Mouse (Mus musculus): ENCODE measurements at regions not wholly inside any gene's neighbourhood (a gene's known extent, or its start where the extent isn't known, plus 50 kb on each side); places are given as distances from the start of the nearest gene placed in this dataset.

GRCm38 (mm10) chr12:45977691-45978414 lies 840.9 kb downstream of the Nova1 start:
- Histone ChIP-seq H3K4me2 (replicated peaks; ENCODE audit: low read depth, low read length) (no peak overlapping the region), H3K4me1 (ENCODE audit: insufficient read depth, low read depth, low read length) (no peaks in the 10 kb centered on the region), H3K27ac (ENCODE audit: low read length) (no peak overlapping the region), H3K9ac (replicated peaks; ENCODE audit: low read depth) (no peak overlapping the region), H3K9me3 (ENCODE audit: low read length) (no peaks in the 10 kb centered on the region), H3K27me3 (replicated peaks; ENCODE audit: insufficient read depth, low read length) (no peaks in the 10 kb centered on the region), H3K36me3 (ENCODE audit: insufficient read depth, low read length) (no peaks in the 10 kb centered on the region), H3K4me3 (ENCODE audit: low read depth, low read length) (no peak overlapping the region)
- no peak for DNase-seq (ENCODE audit: low spot score)
- ATAC-seq: no peak
- TF ChIP-seq CTCF (IDR thresholded peaks at IDR 0.05) (no peak), EP300 (IDR thresholded peaks at IDR 0.05) (no peak)

GRCm38 (mm10) chr12:45975780-45976179 lies 842.9 kb downstream of the Nova1 start:
- H3K4me2 ChIP-seq (replicated peaks; ENCODE audit: low read depth, low read length): no peak overlapping the region
- H3K9me3 ChIP-seq (ENCODE audit: low read length): no peaks in the 10 kb centered on the region
- H3K27me3 ChIP-seq (replicated peaks; ENCODE audit: insufficient read depth, low read length): no peaks in the 10 kb centered on the region
- H3K27ac ChIP-seq (ENCODE audit: low read length): no peak overlapping the region
- H3K9ac ChIP-seq (replicated peaks; ENCODE audit: low read depth): no peak overlapping the region
- no peaks in the 10 kb centered on the region for H3K4me1 ChIP-seq (ENCODE audit: insufficient read depth, low read depth, low read length)
- H3K36me3 ChIP-seq (ENCODE audit: insufficient read depth, low read length): no peaks in the 10 kb centered on the region
- H3K4me3 ChIP-seq (ENCODE audit: low read depth, low read length): no peak overlapping the region
- DNase-seq (ENCODE audit: low spot score) (no peak), ATAC-seq (no peak)
- TF ChIP-seq EP300 (IDR thresholded peaks at IDR 0.05): no peak
- TF ChIP-seq CTCF (IDR thresholded peaks at IDR 0.05): no peak
- 83% methylated on average over 2 of the region's 2 CpGs for WGBS

- Histone ChIP-seq H3K4me2 (replicated peaks; ENCODE audit: low read depth, low read length) (no peak overlapping the region), H3K9ac (replicated peaks; ENCODE audit: low read depth) (no peak overlapping the region), H3K4me1 (ENCODE audit: insufficient read depth, low read depth, low read length) (no peaks in the 10 kb centered on the region), H3K27me3 (replicated peaks; ENCODE audit: insufficient read depth, low read length) (no peaks in the 10 kb centered on the region), H3K9me3 (ENCODE audit: low read length) (no peaks in the 10 kb centered on the region), H3K36me3 (ENCODE audit: insufficient read depth, low read length) (no peaks in the 10 kb centered on the region), H3K27ac (ENCODE audit: low read length) (no peak overlapping the region), H3K4me3 (ENCODE audit: low read depth, low read length) (no peak overlapping the region)
- 55% methylated on average over 2 of the region's 2 CpGs for WGBS
- no peak for TF ChIP-seq CTCF (IDR thresholded peaks at IDR 0.05)
- no peak for TF ChIP-seq EP300 (IDR thresholded peaks at IDR 0.05)
- ATAC-seq (no peak), DNase-seq (ENCODE audit: low spot score) (no peak)
Measured at GRCm38 (mm10) chr12:45970472-45970871, 848.3 kb downstream of the Nova1 start.

- no peak for DNase-seq (ENCODE audit: low spot score)
- no peak overlapping the region for H3K4me2 ChIP-seq (replicated peaks; ENCODE audit: low read depth, low read length)
- no peaks in the 10 kb centered on the region for H3K27me3 ChIP-seq (replicated peaks; ENCODE audit: insufficient read depth, low read length)
- H3K36me3 ChIP-seq (ENCODE audit: insufficient read depth, low read length): no peaks in the 10 kb centered on the region
- 60% methylated on average over 1 of the region's 1 CpGs for WGBS
- no peak overlapping the region for H3K9ac ChIP-seq (replicated peaks; ENCODE audit: low read depth)
- H3K27ac ChIP-seq (ENCODE audit: low read length): no peak overlapping the region
- TF ChIP-seq CTCF (IDR thresholded peaks at IDR 0.05) (no peak), EP300 (IDR thresholded peaks at IDR 0.05) (no peak)
- H3K4me1 ChIP-seq (ENCODE audit: insufficient read depth, low read depth, low read length): no peaks in the 10 kb centered on the region
- no peak for ATAC-seq
- no peaks in the 10 kb centered on the region for H3K9me3 ChIP-seq (ENCODE audit: low read length)
- no peak overlapping the region for H3K4me3 ChIP-seq (ENCODE audit: low read depth, low read length)
Measured at GRCm38 (mm10) chr12:45969881-45970280, 848.8 kb downstream of the Nova1 start.

- WGBS: 65% methylated on average over 2 of the region's 2 CpGs
- no peak overlapping the region for H3K27ac ChIP-seq (ENCODE audit: low read length)
- no peak overlapping the region for H3K9ac ChIP-seq (replicated peaks; ENCODE audit: low read depth)
- ATAC-seq (no peak), DNase-seq (ENCODE audit: low spot score) (no peak)
- H3K36me3 ChIP-seq (ENCODE audit: insufficient read depth, low read length): no peaks in the 10 kb centered on the region
- no peaks in the 10 kb centered on the region for H3K9me3 ChIP-seq (ENCODE audit: low read length)
- H3K4me1 ChIP-seq (ENCODE audit: insufficient read depth, low read depth, low read length): no peaks in the 10 kb centered on the region
- no peaks in the 10 kb centered on the region for H3K27me3 ChIP-seq (replicated peaks; ENCODE audit: insufficient read depth, low read length)
- no peak overlapping the region for H3K4me3 ChIP-seq (ENCODE audit: low read depth, low read length)
- TF ChIP-seq EP300 (IDR thresholded peaks at IDR 0.05) (no peak), CTCF (IDR thresholded peaks at IDR 0.05) (no peak)
- H3K4me2 ChIP-seq (replicated peaks; ENCODE audit: low read depth, low read length): no peak overlapping the region
Measured at GRCm38 (mm10) chr12:45946918-45947317, 871.8 kb downstream of the Nova1 start.

- 59% methylated on average over 2 of the region's 2 CpGs for WGBS
- DNase-seq (ENCODE audit: low spot score) (no peak), ATAC-seq (no peak)
- H3K4me2 ChIP-seq (replicated peaks; ENCODE audit: low read depth, low read length): no peak overlapping the region
- no peaks in the 10 kb centered on the region for H3K36me3 ChIP-seq (ENCODE audit: insufficient read depth, low read length)
- no peaks in the 10 kb centered on the region for H3K27me3 ChIP-seq (replicated peaks; ENCODE audit: insufficient read depth, low read length)
- no peak overlapping the region for H3K9ac ChIP-seq (replicated peaks; ENCODE audit: low read depth)
- H3K4me3 ChIP-seq (ENCODE audit: low read depth, low read length): no peak overlapping the region
- TF ChIP-seq CTCF (IDR thresholded peaks at IDR 0.05): no peak
- TF ChIP-seq EP300 (IDR thresholded peaks at IDR 0.05): no peak
- H3K4me1 ChIP-seq (ENCODE audit: insufficient read depth, low read depth, low read length): no peaks in the 10 kb centered on the region
- no peaks in the 10 kb centered on the region for H3K9me3 ChIP-seq (ENCODE audit: low read length)
- H3K27ac ChIP-seq (ENCODE audit: low read length): no peak overlapping the region
Measured at GRCm38 (mm10) chr12:45944464-45944863, 870.0 kb upstream of the Stxbp6 start.

- no peak for ATAC-seq
- H3K27ac ChIP-seq (ENCODE audit: low read length): no peak overlapping the region
- H3K36me3 ChIP-seq (ENCODE audit: insufficient read depth, low read length): no peaks in the 10 kb centered on the region
- no peak overlapping the region for H3K9ac ChIP-seq (replicated peaks; ENCODE audit: low read depth)
- H3K4me3 ChIP-seq (ENCODE audit: low read depth, low read length): no peak overlapping the region
- H3K9me3 ChIP-seq (ENCODE audit: low read length): no peaks in the 10 kb centered on the region
- 50% methylated on average over 1 of the region's 1 CpGs for WGBS
- no peaks in the 10 kb centered on the region for H3K27me3 ChIP-seq (replicated peaks; ENCODE audit: insufficient read depth, low read length)
- TF ChIP-seq EP300 (IDR thresholded peaks at IDR 0.05) (no peak), CTCF (IDR thresholded peaks at IDR 0.05) (no peak)
- no peak for DNase-seq (ENCODE audit: low spot score)
- H3K4me1 ChIP-seq (ENCODE audit: insufficient read depth, low read depth, low read length): no peaks in the 10 kb centered on the region
- no peak overlapping the region for H3K4me2 ChIP-seq (replicated peaks; ENCODE audit: low read depth, low read length)
Measured at GRCm38 (mm10) chr12:45942402-45942801, 867.9 kb upstream of the Stxbp6 start.

All from lung, postnatal 0 days (tissue).